Mouse (Mus musculus) erythroblast, embryonic 14.5 days (primary cell): Measurements from ENCODE around the gene Gm6803.
"Not testable (repeated sequence)": the region's sequence is repeated elsewhere in the genome, so short reads cannot be mapped to it uniquely, and the experiment has no call there.

Source experiments
- GATA1 ChIP-seq: IDR thresholded peaks from 2 replicates; pipeline ENCODE4 v1.6.1; 2012; ENCODE audit warnings: low read length, inconsistent platforms, mixed read lengths
- TAL1 ChIP-seq: IDR thresholded peaks from 3 replicates; pipeline ENCODE4 v1.6.1; 2012; ENCODE audit warnings: low read length, inconsistent platforms, mixed read lengths

DNA sequence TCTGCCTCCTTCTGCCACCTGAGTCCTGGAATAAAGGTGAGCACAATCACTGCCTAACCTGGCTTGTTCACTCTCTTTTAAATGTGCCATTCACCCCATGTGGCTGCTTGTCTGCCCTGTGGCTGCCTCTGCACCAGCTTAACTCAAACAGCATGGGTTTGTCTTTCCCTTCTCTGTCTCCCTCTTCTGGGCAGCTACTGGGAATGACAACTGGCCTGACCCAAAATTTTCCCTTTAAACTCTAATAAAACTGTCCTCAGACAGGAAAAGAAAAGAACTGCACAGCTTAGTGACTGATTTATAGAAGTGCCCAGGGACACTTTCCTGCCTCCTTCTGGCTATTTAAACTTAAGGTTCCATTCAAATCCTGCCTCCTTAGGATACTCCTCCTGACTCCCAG is 20.5 kb upstream of the Gm6803 start:
- TF ChIP-seq TAL1, GATA1: not testable (repeated sequence)
